Mouse (Mus musculus): ENCODE measurements around the gene Pitpnm2.
A peak's percentile ranks its signal among the peaks of the same experiment; 100 is the strongest.

Pitpnm2 gene

DNA sequence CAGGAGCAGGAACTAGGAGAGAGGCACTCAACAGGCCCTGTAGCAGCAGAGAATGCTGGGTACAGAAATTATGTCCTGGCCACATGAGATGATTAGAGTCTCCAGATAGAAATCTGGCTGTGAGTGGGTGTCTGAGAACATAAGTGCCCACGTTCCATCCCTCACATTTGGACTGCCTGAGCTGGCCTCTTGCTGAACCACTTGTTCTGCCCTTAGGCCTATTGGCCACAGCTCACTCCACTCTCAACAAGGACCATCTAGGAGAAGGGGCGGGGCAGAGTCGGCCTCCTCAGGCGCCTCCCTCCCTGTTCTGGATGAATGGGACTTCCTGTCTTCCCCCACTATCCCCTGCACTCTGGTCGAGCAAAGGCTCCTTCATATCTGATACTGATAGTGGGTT is 100.5 kb downstream of the Pitpnm2 start:
- no peak for DNase-seq (ENCODE audit: low read depth, low spot score)

DNA sequence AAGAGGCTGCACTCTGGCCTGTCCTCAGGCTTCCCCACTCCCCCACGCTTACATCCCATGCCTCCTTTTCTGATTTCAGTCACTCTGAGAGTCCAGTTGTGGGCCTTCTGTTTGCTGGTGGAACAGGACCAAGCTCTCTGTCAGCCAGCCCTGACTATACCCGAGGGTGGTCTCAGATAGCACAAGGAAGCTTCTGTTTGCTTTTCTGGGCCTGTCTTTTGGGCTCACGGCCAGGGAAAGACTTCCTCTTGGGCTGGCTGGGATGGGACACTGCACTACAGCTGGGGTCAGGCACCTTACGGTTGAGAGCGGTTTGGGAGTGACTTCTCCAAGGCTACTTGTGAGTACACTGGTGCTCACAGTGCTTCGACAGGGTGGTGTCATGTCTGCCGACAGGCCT is 111.5 kb downstream of the Pitpnm2 start:
- no peak for DNase-seq (ENCODE audit: low read depth, low spot score)

DNA sequence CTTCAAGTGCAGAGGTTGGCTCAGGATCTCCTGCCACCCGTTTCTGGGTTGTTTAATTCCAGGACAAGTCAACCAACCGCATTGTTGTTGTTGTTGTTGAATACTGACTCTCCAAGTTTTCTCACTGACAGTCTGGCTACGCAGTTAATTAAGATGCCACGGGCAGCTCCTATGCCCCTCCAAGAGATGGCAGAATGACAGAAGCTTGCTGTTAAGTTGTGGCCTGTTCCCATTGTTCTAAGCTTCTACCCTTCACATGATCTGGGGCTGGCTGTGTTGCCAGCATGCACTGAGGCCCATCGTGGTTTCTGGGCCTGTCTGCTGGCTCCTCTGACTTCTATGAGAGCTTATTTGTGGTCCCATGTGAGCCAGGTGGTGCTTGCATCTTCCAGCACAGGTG is 115.3 kb downstream of the Pitpnm2 start:
- no peak for DNase-seq (ENCODE audit: low read depth, low spot score)

DNA sequence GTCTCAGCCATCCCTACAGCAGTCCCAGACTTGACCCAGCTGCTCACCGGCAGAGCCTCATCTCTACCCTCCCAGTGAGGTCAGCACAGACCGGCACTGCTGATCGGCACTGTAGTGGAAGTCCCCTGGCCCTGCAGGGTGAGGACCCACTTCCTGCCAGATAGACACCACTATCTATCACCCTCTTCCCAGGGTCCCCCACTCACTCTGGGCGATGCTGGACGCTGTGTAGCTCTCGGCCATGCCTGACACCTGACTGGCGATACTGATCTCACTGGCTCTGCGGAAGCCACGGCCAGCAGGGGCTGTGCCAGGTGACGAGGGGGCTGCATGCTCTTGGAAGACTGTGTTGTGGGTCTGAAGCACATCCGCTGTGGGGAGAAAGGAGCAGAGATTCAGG is 124.5 kb downstream of the Pitpnm2 start:
- no peak for DNase-seq (ENCODE audit: low read depth, low spot score)

DNA sequence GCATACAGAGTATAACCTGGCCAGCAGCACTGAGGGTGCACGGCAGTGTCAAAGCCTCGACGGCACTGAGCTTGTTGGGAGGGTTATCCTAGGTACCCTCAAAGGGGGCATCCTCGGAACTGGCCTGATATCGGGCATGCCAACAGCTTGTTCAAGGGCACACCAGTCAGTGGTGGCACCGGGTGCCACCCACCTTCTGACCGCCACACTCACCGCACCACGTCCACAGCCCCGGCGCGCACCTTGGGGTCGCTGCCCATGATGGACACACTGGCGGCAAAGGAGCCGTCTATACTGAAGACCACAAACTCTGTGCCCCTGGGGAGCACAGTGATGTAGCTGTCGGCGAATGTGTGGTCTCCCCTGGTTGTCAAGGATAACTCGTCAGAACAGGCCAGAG is 127.2 kb downstream of the Pitpnm2 start:
- DNase-seq (ENCODE audit: low read depth, low spot score), result no peak

DNA sequence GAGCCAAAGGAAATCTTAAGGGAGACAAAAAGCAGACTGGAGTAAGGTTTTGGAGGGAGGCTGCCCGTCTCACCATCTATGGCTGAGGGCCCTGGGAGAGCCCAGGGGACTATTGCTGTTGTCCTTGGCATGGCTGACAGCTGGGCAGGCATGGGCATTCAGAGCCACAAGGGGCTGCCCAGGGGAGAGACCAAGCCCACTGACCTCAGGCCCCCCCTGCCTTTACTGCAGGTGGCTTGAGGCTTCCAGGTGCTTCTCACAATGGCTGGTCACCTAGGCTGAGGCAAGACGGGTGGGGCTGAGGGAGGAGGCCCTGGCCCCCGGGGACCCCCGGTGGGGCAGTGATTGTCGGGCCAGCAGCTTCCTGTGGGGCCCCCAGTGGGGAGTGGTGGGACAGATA is 130.4 kb downstream of the Pitpnm2 start:
- peak; percentile 36 for DNase-seq (ENCODE audit: low read depth, low spot score)

DNA sequence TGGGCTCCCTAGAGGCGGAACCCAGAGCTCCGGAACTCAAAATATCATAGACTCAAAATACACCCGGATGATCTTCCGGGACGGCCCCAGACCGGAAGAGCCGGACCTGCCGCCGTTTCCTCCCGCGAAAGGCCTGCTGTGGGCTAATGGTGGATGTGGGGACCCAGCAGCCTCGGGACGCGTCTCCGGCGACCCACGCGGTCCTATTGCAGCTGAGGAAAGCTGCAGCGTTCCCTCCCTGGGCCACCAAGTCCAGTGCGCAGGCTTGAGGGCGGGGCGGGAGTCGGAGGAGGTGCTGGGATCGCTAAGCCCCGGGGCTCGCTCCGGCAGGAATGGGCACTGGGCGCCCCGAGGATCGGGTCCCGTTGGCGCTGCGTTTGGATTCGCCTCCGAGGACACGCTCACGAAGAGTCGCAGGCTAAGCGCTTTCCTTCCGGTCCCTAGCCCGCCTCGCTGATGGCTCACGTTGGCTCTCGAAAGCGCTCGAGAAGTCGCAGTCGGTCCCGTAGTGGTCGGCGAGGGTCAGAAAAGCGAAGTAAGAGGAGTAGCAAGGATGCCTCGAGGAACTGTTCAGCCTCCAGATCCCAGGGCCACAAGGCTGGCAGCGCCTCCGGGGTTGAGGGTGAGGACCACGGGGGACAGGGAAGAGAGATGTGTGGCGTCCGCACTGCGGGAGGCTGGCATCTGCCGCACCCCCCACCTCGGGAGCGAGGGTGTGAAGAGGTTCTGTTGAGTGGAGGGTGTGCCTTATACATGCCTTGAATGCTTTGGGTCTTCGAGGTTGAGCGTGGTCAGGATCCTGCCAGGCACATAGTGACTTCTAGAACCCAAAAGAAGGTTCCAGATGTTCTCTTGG is 133.3 kb downstream of the Pitpnm2 start, which contains the start of gene Arl6ip4:
TSS of gene Arl6ip4 (plus strand) at position 100 of the 856 bp plus-strand sequence.
- peak; percentile 89 for DNase-seq (ENCODE audit: low read depth, low spot score)

DNA sequence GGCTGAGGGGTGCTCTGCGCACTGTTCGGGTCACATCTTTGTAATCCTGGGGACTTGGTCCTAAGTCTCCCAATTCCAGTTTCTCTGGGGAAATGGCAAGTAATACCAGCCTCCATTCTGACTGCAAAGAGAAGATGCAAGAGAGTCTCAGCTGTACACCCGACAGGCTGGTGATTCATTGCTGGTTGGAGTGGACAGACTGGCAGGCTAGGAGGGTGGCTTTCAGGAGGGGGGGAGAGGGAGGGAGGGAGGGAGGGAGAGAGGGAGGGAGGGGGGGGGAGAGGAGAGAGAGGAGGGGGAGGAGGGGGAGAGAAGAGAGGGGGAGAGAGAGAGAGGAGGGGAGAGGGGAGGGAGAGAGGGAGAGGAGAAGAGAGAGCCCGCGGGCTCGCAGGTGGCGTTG is 134.0 kb downstream of the Pitpnm2 start:
- DNase-seq (ENCODE audit: low read depth, low spot score), result no peak

DNA sequence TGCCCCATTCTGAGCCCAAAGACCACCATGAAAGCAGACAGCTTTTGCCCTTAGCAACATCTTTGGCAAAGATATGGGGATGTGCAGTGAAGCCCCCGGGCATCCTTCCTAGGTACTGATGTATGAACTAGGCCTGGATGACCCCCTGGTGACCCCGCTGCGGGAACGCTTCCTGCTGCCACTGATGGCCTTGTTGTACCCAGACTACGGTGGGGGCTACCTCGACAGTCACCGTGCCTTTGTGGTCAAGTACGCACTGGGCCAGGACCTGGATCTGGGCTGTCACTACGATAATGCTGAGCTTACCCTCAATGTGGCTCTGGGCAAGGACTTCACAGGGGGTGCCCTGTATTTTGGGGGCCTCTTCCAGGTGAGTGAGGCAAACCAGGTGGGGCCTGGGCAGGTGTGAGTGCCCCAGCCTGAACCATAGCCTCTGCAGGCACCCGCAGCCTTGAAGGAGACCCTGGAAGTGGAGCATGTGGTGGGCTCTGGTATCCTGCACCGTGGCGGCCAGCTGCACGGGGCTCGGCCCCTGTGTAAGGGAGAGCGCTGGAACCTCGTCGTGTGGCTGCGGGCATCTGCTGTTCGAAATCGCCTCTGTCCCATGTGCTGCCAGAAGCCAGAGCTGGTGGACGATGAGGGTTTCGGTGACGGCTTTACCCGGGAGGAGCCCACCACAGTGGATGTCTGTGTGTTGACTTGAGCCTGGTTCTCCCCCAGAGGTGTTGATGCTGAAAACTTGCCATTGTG is 135.1 kb downstream of the Pitpnm2 start:
- no peak for DNase-seq (ENCODE audit: low read depth, low spot score)

DNA sequence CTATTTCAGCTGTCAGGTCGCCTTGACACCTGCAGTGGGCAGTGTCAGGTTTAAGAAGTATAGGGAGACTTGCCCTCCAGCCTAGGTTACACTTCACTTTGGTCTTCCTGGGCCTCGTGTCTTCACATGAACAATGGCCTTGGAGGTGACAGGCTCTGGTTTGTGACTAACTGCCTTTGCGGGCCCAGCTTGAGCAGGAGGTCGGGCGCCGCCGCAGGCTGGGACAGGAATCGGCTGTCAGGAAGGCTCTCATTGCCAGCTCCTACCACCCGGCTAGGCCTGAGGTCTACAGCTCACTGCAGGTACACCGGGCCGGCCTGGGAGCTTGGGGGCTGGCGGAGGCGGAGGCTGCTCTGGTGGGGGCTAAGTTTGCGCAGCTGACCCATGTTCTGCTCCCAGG is 136.5 kb downstream of the Pitpnm2 start:
- DNase-seq (ENCODE audit: low read depth, low spot score), result peak; percentile 48

DNA sequence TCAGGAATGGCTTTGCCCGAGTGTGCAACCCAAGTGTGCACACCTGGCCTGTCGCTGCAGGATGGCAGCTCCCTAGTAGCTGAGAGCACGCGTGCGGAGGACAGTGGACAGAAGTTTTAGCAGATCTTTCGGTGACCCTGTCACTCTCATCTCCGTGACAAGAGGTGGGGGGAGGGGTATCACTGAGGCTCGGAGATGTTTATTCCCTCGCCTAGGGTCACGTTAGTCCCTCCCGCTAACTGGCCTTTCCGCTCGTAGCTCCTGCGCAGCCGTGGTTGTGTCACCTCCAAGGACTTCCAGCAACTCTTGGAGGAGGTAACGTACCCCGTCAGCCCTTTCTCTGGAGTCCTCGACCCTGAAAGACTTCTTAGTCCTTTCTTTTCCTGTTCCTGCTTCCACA is 137.0 kb downstream of the Pitpnm2 start:
- no peak for DNase-seq (ENCODE audit: low read depth, low spot score)

DNA sequence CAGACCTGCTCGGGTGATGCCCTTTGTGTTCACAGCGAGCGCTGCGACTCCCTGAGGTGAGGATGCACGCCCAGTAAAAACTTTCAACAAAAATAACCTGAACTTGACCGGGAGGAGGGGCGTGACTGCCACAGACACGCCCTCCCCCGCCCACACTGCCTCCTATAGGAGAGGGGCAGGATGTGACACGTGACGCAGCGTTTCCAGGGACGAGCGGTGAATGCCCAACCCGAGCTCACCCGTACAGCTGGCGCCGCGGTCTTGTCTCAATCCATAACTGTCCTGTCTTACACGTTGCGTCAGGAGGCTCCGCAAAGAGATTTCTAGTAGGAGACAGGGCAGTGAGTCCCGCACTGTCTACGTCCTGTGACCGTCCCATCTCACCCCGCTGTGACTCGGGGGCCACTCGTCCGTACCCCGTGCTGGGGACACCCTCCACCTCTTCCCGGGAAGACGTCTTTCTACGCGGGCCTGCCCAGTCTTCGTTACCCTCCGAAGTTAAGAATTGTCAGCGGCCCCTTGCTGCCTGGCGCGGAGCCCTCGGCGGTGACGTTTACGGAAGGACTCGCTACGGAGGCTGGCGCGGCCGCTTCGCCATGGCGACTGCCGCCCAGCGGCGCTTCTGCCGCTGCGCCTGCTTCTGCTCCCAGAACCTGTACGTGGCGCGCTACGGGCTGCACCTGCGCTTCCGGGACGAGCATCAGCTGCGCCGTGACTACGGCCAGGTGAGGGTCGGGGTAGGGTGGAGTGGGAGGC is 137.6 kb downstream of the Pitpnm2 start, which contains the start of gene Ogfod2:
TSS of gene Ogfod2 (plus strand) at position 556 of the 756 bp plus-strand sequence.
- DNase-seq (ENCODE audit: low read depth, low spot score), result peak; percentile 98

DNA sequence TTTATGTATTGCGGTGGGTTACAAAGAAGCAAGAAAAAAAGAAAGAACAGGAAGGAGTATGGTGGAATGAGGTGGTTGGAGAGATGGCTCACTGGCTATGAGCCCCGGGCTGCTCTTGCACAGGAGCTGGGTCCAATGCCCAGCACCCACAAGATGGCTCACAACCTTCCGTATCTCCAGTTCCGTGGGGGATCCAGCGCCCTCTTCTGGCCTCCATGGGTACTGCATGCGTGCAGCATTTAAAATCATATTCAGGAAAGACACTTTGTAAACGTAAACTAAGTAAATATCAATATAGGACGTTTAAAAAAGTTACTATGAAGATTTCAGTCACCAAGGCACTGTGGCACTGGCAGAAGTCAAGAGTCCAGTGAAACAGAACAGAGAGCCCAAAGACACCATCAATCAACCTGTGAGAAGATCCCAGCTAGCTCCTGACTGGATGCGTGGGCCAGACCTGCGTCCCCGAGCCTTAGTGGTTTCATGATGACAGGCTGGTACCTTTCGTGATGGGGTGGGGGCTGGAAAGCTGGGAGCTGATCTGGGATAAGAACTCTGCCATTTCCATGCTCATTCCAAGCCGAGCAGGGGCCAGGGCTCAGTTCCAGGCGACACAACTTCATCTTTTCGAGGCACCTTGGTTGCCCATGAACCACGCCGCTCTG is 138.4 kb downstream of the Pitpnm2 start:
- peak; percentile 88 for DNase-seq (ENCODE audit: low read depth, low spot score)

DNA sequence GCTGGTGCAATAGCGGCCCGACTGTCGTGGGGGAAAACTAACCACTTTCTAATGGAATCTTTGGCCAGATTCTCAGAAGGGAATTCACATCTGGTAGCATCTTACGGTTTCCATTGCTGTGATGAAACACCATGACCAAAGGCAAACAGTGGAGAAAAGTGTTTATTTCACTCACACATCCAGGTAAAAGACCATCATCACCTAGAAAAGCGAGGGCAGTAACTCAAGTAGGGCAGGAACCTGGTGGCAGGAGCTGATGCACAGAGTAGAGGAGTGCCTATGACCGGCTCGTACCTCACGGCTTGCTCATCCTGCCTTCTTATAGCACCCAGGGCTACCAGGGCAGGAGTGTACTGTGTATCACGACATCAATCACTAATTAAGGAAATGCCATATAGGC is 146.0 kb downstream of the Pitpnm2 start:
- DNase-seq (ENCODE audit: low read depth, low spot score), result no peak

DNA sequence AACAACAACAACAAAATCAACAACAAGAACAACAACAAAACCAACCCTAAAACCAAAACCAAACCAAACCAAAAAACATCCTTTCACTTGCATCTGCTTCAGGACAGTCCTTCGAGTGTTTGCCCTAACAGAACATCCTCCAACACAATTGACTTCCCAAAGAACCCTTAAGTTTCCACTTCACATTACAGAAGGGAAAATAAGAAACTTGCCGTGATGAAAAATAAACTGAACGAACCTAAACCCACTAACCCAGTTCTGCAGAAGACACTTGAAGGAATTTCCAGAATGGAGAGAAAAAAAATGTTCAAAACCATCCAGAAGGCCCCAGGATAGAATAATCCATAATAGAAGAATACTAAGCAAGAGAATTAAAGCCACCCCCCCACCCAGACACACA is 146.5 kb downstream of the Pitpnm2 start:
- DNase-seq (ENCODE audit: low read depth, low spot score), result no peak

DNA sequence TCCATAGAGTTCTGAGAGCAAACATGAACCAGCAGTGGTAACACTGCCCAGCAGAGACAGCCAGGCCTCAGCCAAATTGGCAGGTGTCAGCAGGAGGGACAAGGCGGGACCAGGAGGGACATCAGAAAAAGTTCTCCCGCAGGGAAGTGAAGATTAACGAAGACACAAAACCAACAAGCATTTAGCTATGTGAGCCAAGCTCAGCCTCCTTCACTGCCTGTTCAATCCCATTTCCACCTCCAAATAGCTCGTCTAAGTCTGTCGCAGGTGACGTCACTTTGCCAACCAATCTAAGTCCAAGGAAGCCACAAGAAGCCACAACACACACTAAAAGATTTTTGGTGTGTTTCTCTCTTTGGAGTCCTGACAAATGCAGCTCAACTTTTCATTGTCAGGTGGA is 147.2 kb downstream of the Pitpnm2 start:
- peak; percentile 20 for DNase-seq (ENCODE audit: low read depth, low spot score)

DNA sequence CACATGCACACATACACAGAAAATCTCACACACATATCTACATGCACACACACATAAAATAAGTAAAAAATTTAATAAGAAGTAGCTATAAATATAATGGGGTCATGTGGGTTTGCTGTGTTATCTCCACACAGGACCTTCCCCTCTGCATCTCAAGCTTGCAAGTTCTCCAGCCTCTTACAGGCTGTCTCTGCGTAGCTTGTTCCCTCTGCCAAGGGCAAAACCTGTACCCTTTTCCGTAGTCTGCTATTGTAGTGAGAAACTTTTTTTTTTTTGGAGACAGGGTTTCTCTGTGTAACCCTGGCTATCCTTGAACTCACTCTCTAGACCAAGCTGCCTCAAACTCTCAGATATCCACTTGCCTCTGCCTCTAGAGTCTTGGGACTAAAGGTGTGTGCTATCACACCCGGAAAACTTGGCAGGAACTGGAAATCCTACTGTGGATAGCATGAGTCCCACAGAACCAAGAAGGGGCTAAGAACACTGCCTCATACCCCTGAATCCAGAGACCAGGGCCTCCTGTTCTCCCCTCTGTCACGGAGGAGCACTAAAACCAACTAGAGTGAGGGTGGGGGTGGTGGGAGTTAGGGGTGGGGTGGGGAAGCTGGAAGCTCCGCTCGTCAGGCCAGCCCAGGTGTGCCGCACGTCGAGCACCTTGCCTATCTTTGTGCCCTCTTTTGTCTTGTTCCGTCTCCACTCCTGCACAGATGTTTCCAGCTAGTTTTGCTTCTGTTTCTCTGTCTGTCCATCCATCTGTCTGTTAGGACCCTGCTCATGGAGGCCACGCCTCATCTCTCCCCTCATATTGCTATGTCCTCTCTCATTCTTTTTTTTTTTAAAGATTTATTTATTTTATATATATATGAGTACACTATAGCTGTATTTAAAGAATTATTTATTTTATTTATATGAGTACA is 149.2 kb downstream of the Pitpnm2 start:
- DNase-seq (ENCODE audit: low read depth, low spot score), result peak; percentile 20

DNA sequence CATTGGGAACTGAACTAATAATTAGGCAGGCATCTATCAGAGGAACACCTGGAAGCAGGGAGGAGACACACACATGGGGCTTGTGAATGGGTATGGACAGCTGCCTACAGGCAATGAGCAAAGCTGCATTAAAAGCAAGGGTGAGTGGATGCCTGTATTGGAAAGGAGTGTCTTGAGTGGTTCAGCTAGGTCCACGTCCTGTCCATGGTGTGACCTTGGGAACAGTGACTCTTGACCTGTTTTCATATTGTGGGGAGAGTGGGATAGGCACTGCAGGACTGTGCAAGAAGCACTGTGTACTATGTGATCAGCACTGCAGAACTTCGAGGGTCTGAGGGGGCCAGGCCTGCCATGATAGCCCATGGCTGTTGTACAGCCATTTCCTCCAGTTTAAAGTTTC is 150.6 kb downstream of the Pitpnm2 start:
- no peak for DNase-seq (ENCODE audit: low read depth, low spot score)

DNA sequence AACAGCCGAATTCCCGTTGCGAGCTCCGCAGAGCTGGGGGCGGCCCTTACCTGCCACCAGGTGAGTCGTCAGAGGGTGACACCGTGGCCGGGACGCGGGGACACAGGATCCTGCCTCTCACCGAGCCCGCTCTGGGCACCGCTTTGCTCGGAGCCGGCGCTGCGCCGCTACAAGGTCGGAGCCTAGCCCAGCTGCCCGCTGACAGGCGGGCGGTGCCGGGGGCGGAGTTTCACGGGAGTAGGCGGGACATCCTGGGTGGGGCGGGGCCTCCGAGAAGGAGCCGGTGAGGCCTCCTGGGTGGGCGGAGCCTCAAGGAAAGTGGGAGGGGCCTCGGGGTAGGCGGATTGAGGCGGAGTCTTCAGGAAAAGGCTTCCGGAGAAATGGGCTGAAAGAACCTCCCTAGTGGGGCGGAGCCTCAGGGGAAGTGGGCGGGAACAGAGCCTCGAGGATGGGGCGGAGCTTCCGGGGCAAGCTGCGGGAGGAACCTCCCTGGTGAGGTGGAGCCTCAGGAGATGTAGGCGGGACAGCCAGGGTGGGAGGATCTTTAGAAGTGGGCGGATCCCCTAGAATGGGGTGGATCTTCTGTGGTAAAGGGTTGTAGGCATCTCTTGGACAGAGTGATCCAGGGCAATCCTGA is 153.8 kb downstream of the Pitpnm2 start, which contains the start of gene Abcb9:
TSS of gene Abcb9 (minus strand) at position 203 of the 637 bp plus-strand sequence.
- DNase-seq (ENCODE audit: low read depth, low spot score), result peak; percentile 99

DNA sequence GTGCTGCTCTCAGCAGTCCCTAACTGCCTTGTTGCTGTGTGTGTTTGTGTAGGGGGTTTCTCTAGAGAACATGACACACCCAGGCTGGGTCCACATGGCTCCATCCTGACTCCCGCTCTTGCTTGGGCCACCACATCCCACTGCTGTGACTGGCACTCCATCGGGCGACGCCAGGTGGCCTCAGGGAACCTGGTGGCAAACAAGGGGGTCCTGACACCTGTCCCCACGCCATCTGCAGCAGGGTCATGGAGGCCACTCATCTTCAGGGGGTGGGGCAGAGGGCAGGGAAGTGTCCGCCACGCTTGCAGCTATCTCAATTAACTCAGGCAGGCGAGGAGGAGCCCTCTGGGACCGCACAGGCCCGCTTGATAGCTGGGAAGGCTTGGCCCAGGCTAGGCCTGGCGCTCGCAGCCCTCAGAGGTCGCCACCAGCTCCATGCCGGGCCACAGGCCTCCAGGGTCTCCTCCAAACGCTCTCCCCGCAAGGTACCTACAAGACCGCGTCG is 154.4 kb downstream of the Pitpnm2 start:
- no peak for DNase-seq (ENCODE audit: low read depth, low spot score)

Data from A20 (cell line).